ENCODE assay signal across 1 mouse cellular context in the genomic region with DNA sequence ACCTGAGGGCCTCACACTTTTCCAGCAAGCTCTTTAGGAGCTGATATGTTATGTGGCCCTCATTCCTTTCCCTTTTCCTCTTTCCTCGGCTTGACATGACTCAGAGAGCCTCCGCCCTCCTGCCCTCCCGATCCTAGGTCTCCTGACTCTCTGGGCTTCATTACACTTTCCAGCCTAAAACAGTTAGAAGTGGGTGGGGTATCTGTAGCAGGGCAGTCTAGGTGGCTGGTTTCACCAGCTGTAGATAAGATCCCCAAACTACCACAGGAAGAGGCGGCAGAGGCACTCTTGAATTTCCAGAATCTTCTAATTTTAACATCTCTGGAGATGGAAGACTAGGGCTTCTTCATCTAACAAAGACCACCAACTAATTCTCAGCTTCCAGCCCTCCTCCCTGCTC.
TF ChIP-seq lines count a peak whose summit lies in the region.

No protein-coding gene starts in this region.

TF ChIP-seq in MEL, 35 proteins besides CTCF, POLR2A, EP300 and RAD21:
- TF ChIP-seq SIN3A (IDR thresholded peaks at IDR 0.05; ENCODE audit: low read length) (peak; percentile 58), SMC3 (IDR thresholded peaks at IDR 0.05; ENCODE audit: low read depth, low read length) (0 out of 2 replicates have a peak, but pooled peaks have one; percentile 6), BHLHE40 (IDR thresholded peaks at IDR 0.05; ENCODE audit: borderline replicate concordance, low read depth, low read length) (peak; percentile 42; the same call in 1 of the 2 replicates), MAZ (IDR thresholded peaks at IDR 0.05; ENCODE audit: low read depth, low read length) (no peak), ETS1 (IDR thresholded peaks at IDR 0.05; ENCODE audit: low read depth, low read length) (peak; percentile 73), GATA1 (IDR thresholded peaks at IDR 0.05; ENCODE audit: low read depth, low read length) (peak; percentile 67; the same call in 1 of the 2 replicates), CHD1 (IDR thresholded peaks at IDR 0.05; ENCODE audit: low read depth, low read length) (no peak)
TF ChIP-seq in MEL: peak in this region for 5.
